Mouse (Mus musculus) heart, embryonic 12.5 days (tissue): Measurements from ENCODE around the gene Ptprt. TPM values are rescaled to one million over a fixed set of nuclear protein-coding genes. Genes with fewer than 3 reads are reported as not detected.

Experiments used
- ATAC-seq: fragments of 200-750 bp; cut with Nextera tagmentation; 2 replicates; pipeline ENCODE4 v1.8.0; 2017; ENCODE audit warnings: moderate TSS enrichment, moderate library complexity; ENCODE audit not compliant: insufficient number of reproducible peaks, low FRiP score
- H3K27ac ChIP-seq: fragments of 300-500 bp; sonication (generic); 2 replicates; pipeline ENCODE4 v1.5.1; 2016; ENCODE audit warnings: mild to moderate bottlenecking, moderate library complexity; ENCODE audit not compliant: poor library complexity, severe bottlenecking
- H3K27me3 ChIP-seq: fragments of 300-500 bp; sonication (generic); replicated peaks from 2 replicates; pipeline ENCODE4 v1.6.1; 2016; ENCODE audit warnings: mild to moderate bottlenecking, moderate library complexity
- H3K36me3 ChIP-seq: fragments of 300-500 bp; sonication (generic); 2 replicates; pipeline ENCODE4 v1.6.1; 2016; ENCODE audit warnings: mild to moderate bottlenecking, moderate library complexity
- H3K4me1 ChIP-seq: fragments of 300-500 bp; sonication (generic); replicated peaks from 2 replicates; pipeline ENCODE4 v1.6.1; 2016; ENCODE audit warnings: mild to moderate bottlenecking
- H3K4me2 ChIP-seq: fragments of 300-500 bp; sonication (generic); 2 replicates; pipeline ENCODE4 v1.6.1; 2016; ENCODE audit warnings: mild to moderate bottlenecking, moderate library complexity
- H3K4me3 ChIP-seq: fragments of 300-500 bp; sonication (generic); 2 replicates; pipeline ENCODE4 v1.5.1; 2016; ENCODE audit warnings: mild to moderate bottlenecking
- H3K9ac ChIP-seq: fragments of 300-500 bp; sonication (generic); 2 replicates; pipeline ENCODE4 v1.6.1; 2016; ENCODE audit warnings: mild to moderate bottlenecking, moderate library complexity
- H3K9me3 ChIP-seq: fragments of 300-500 bp; sonication (generic); replicated peaks from 2 replicates; pipeline ENCODE4 v1.6.1; 2016; ENCODE audit warnings: mild to moderate bottlenecking, moderate library complexity
- WGBS: fragments of 180-500 bp; shearing (Covaris S2); methylation state at CpG from one replicate; pipeline ENCODE4 v1.1.7; 2016; 5-methylcytosine and 5-hydroxymethylcytosine counted together
- polyA plus RNA-seq: library from polyadenylated mRNA; unstranded; fragments of >200 nt; fragmentation: Nextera tagmentation; extraction: Ambion mirVana; gene quantifications from 2 replicates; pipeline ENCODE4 v1.2.1, GENCODE M21; 2016

Gene Ptprt
- polyA plus RNA-seq, 1 experiment from 2014 or later, result 0.55 TPM

DNA sequence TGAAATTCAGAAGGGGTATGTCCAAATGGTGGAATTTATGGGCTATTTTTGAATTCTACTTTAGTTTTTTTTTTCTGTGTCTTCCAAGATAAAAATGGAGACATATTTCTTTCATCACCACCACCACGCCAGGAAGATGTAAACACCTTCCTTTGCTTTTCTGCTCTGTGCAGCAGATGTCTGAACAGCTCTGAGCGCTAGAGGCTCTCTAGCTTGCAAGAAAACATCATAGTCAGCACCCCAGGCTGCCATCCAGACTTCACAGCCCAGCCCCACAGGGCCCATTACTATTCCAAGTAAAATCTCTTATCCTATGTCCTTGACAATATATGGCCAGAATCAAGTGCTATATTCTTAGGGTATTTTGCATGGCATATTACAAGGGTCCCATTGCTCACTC lies 542.9 kb downstream of the Ptprt start:
- no peaks in the 10 kb centered on the region for H3K4me1 ChIP-seq
- WGBS, result 55% methylated on average over 2 of the region's 2 CpGs
- no peaks in the 10 kb centered on the region for H3K27me3 ChIP-seq
- no peaks in the 10 kb centered on the region for H3K9me3 ChIP-seq
- H3K27ac ChIP-seq, result no peak overlapping the region
- no peaks in the 10 kb centered on the region for H3K36me3 ChIP-seq
- H3K4me2 ChIP-seq, result no peak overlapping the region
- no peak for ATAC-seq
- H3K9ac ChIP-seq, result no peak overlapping the region
- no peak overlapping the region for H3K4me3 ChIP-seq

DNA sequence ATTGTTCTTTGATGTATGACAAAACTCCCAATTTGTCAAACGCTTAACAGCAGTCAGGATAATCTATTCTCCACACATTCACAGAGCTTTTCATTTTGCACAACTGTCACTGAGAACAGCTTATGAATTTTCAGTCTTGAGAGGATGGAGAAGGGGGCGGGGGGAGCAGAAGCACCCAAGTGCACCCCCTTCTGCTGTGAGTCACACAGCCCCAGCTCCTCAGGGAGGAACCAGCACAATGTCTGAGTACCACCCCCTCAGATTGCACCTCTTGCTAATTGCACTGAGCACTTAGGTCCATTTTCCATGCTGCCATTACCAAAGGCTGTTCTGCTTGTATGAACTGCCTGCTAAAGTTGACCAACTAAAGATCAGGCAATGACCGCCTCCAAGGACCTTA lies 578.6 kb downstream of the Ptprt start:
- 76% methylated on average over 3 of the region's 3 CpGs for WGBS
- no peak overlapping the region for H3K4me3 ChIP-seq
- H3K4me1 ChIP-seq, result no peaks in the 10 kb centered on the region
- no peak for ATAC-seq
- H3K27me3 ChIP-seq, result no peaks in the 10 kb centered on the region
- no peaks in the 10 kb centered on the region for H3K36me3 ChIP-seq
- no peak overlapping the region for H3K4me2 ChIP-seq
- H3K9ac ChIP-seq, result no peak overlapping the region
- H3K27ac ChIP-seq, result no peak overlapping the region
- H3K9me3 ChIP-seq, result no peaks in the 10 kb centered on the region

DNA sequence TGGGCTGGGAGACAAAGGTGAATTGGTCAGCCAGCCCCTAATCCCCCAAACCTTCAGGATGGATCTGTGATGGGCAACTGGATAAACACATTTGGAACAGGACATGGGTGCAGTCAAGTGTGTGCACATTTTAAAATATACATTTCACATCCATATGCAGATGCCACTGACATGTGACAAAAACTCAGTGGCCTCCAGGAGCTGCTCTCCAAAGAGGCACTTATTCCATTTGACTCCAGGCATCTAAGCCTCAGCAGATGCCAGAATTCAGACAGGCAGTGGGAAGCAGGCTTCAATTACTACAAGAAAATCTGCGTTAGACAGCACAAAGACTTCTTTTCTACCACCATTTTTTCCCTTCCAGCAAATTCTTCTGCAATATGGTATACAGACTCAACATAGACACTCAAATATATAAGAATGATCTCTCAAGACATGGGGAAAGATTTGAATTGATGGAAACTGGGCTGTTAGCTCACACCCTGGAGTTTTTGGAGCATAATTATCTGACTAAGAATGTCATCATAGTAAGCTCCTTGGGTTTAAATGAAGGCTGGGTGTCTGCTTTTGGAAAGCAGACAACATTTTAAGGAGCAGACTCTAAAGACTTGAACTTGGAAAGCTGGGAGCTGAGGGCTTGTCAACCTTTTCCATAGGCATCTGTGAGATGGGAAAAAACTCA lies 580.1 kb downstream of the Ptprt start:
- H3K27ac ChIP-seq, result no peak overlapping the region
- no peaks in the 10 kb centered on the region for H3K27me3 ChIP-seq
- no peaks in the 10 kb centered on the region for H3K9me3 ChIP-seq
- H3K4me3 ChIP-seq, result no peak overlapping the region
- H3K4me2 ChIP-seq, result no peak overlapping the region
- no peak for ATAC-seq
- no peaks in the 10 kb centered on the region for H3K36me3 ChIP-seq
- WGBS, result 69% methylated on average over 1 of the region's 1 CpGs
- H3K4me1 ChIP-seq, result no peaks in the 10 kb centered on the region
- H3K9ac ChIP-seq, result no peak overlapping the region

DNA sequence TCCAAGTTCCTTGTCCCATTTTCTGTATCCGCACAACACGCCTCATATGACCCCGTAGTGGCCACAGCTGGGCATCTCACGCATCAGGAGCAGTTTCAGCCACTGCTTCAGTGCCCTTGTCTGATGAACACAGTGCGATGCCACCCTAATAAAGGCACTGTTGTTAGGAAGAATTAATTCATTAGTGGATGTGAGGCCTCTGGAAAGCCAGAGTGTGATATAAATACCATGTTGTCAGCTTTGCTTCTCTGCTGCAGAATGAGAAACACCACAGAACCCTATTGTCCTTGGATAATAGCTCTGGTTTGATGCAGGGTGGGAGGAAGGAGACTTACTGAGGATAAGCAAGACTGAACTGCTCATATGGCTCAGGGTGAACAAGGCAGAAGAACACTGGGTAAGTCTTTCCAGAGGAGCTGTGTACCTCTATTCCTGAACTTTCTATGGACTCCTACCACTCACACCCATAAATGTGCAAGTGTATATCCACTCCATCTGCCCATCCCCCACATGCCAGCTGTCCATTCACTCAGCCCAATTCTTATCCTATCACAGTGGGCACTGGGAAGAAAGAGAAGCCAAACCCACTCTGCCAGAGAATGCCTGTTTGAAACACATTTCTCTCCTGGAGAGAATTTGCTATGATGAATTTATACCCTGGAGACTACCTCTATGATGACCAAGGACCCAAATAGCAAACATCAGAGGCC lies 582.2 kb downstream of the Ptprt start:
- no peaks in the 10 kb centered on the region for H3K27me3 ChIP-seq
- H3K4me1 ChIP-seq, result no peaks in the 10 kb centered on the region
- no peaks in the 10 kb centered on the region for H3K36me3 ChIP-seq
- H3K4me3 ChIP-seq, result no peak overlapping the region
- no peak overlapping the region for H3K4me2 ChIP-seq
- H3K9me3 ChIP-seq, result no peaks in the 10 kb centered on the region
- no peak overlapping the region for H3K27ac ChIP-seq
- ATAC-seq, result no peak
- WGBS, result 86% methylated on average over 5 of the region's 5 CpGs
- H3K9ac ChIP-seq, result no peak overlapping the region

DNA sequence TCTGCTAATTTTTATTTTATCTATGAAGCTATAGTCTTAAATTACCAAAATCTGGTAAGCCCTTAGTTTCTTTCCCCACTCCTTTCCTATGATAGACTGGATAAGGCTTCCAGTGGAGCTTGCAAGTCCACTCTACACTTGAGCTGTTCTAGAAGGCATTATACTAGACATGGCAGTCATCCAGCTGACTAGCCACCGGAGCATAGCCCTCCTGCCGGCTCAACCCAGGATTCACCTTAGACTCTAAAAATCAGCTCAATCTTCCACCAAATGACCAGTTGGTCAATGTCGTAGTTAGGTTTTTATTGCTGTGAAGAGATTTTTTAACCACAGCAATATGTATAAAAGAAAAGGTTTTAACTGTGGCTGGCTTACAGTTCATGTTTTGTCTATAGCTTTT lies 608.1 kb downstream of the Ptprt start:
- Histone ChIP-seq H3K4me3 (no peak overlapping the region), H3K4me2 (no peak overlapping the region), H3K9me3 (0 out of 2 replicates have a peak, but pooled peaks cover 3% of the 10 kb centered on the region), H3K27ac (no peak overlapping the region), H3K27me3 (no peaks in the 10 kb centered on the region), H3K9ac (no peak overlapping the region), H3K36me3 (no peaks in the 10 kb centered on the region), H3K4me1 (no peaks in the 10 kb centered on the region)
- 91% methylated on average over 3 of the region's 3 CpGs for WGBS
- no peak for ATAC-seq

DNA sequence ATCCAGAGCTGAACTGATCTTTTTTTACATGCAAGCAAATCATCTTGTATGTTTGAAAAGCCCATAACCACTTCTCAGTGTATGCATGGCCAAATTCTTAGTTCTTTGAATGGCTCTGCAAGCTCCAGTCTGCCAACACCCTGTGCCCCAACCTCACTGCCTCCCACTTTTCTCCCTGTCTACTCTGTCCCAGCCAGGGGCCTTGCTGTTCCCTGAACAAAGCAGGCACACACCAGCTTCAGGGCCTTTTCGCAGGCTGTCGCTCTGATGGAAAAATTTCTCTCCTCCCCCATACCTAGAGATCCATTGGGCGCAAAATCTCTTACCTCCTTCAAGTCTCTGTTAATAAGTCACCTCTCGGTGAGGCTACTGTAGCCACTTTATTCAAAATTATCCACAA lies 610.7 kb downstream of the Ptprt start:
- no peaks in the 10 kb centered on the region for H3K4me1 ChIP-seq
- H3K4me2 ChIP-seq, result no peak overlapping the region
- H3K9ac ChIP-seq, result no peak overlapping the region
- H3K27ac ChIP-seq, result no peak overlapping the region
- H3K9me3 ChIP-seq, result 0 out of 2 replicates have a peak, but pooled peaks cover 3% of the 10 kb centered on the region
- H3K4me3 ChIP-seq, result no peak overlapping the region
- no peaks in the 10 kb centered on the region for H3K27me3 ChIP-seq
- H3K36me3 ChIP-seq, result no peaks in the 10 kb centered on the region
- no peak for ATAC-seq
- 83% methylated on average over 4 of the region's 4 CpGs for WGBS

DNA sequence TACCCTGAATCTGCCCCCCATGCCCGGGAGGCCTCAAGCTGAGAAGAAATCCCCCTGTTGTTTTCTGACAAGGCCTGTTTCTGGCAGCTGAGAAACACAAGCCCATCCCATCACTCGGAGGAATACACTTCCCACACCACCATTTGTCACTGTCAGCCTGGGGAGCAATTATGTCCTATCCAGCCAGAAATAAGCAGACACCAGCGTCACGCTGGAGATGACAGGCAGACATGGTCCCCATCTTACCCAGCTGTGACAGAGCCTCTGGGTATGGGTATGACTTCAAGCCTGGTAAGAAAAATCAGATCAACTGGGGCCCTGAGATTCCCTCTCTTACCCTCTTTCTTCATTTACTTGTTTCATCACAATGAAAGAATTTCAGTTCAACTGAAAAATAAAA lies 625.3 kb downstream of the Ptprt start:
- no peaks in the 10 kb centered on the region for H3K4me1 ChIP-seq
- H3K9ac ChIP-seq, result no peak overlapping the region

DNA sequence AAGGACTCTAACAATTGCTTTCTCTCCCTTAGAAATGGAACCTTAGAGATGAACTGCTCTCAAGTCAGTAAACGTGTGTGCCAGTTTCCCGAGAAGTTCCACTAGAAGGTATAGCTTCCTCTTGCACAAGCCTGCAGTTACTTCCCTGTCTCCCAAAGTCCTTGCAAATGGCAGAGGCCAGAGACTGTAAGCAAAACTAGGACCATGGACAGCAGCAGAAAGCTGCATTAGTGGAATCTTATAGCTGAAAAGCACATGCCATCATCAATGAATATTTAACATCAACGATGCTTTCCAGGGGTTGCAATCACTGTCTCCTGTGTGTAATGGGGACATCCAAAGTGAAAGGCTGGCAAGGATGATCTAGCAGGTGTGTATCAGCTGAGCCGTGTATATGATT lies 629.3 kb downstream of the Ptprt start:
- Histone ChIP-seq H3K4me3 (no peak overlapping the region), H3K9me3 (no peaks in the 10 kb centered on the region), H3K27me3 (no peaks in the 10 kb centered on the region), H3K36me3 (no peaks in the 10 kb centered on the region), H3K9ac (no peak overlapping the region), H3K27ac (no peak overlapping the region), H3K4me1 (no peaks in the 10 kb centered on the region), H3K4me2 (no peak overlapping the region)
- WGBS, result 59% methylated on average over 4 of the region's 4 CpGs
- ATAC-seq, result no peak

More for the DNA sequence above, 625.3 kb downstream of the Ptprt start:
- H3K9me3 ChIP-seq, result no peaks in the 10 kb centered on the region
- no peak overlapping the region for H3K4me3 ChIP-seq
- no peak for ATAC-seq
- no peak overlapping the region for H3K4me2 ChIP-seq
- no peaks in the 10 kb centered on the region for H3K36me3 ChIP-seq
- no peak overlapping the region for H3K27ac ChIP-seq
- no peaks in the 10 kb centered on the region for H3K27me3 ChIP-seq
- 43% methylated on average over 4 of the region's 4 CpGs for WGBS

DNA sequence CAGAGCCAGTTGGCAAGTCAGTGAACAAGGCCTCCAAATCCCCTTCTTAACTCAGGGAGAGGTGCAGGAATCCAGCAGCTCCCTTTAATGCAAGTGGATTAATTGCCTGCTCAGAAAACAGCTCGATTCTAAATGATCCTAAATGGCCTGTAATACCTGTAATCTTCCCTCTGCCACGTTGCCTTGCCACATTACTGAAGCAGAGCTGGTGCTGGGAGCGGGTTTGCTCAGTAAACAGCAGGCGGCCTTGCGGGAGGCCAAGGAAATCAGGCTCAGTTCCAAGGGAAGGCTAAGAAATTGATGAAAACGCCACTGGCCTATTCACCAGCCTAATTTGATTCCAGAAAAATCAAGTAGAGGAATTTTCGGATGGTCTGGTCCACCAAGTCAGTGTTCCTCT lies 659.9 kb downstream of the Ptprt start:
- no peak overlapping the region for H3K27ac ChIP-seq
- no peak overlapping the region for H3K4me3 ChIP-seq
- ATAC-seq, result no peak
- H3K27me3 ChIP-seq, result no peaks in the 10 kb centered on the region
- no peaks in the 10 kb centered on the region for H3K4me1 ChIP-seq
- WGBS, result 71% methylated on average over 7 of the region's 7 CpGs
- H3K9me3 ChIP-seq, result no peaks in the 10 kb centered on the region
- H3K36me3 ChIP-seq, result no peaks in the 10 kb centered on the region
- no peak overlapping the region for H3K9ac ChIP-seq
- H3K4me2 ChIP-seq, result no peak overlapping the region

DNA sequence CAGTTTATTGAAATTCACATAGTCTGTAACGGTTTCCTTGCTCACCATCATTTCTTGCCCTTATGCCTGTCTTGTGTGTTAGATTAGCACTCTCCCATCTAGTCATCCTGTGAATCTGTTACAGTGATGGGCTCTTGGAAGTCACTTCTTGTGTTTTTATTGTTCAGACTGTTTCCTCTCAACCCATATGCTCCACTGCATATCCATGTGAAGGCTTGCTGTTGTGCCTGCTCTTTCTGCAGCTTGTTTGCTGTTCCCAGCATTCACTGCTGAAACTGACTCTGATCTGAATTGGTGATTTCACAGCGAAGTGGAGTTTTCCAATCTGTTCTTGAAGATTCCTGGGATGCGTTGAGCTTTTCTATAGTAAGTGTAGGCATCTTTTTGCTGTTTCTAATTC lies 678.6 kb downstream of the Ptprt start:
- ATAC-seq, result no peak
- Histone ChIP-seq H3K4me2 (no peak overlapping the region), H3K27ac (no peak overlapping the region), H3K9ac (no peak overlapping the region), H3K4me3 (no peak overlapping the region), H3K36me3 (no peaks in the 10 kb centered on the region), H3K27me3 (no peaks in the 10 kb centered on the region), H3K9me3 (no peaks in the 10 kb centered on the region), H3K4me1 (no peaks in the 10 kb centered on the region)
- 67% methylated on average over 3 of the region's 3 CpGs for WGBS

DNA sequence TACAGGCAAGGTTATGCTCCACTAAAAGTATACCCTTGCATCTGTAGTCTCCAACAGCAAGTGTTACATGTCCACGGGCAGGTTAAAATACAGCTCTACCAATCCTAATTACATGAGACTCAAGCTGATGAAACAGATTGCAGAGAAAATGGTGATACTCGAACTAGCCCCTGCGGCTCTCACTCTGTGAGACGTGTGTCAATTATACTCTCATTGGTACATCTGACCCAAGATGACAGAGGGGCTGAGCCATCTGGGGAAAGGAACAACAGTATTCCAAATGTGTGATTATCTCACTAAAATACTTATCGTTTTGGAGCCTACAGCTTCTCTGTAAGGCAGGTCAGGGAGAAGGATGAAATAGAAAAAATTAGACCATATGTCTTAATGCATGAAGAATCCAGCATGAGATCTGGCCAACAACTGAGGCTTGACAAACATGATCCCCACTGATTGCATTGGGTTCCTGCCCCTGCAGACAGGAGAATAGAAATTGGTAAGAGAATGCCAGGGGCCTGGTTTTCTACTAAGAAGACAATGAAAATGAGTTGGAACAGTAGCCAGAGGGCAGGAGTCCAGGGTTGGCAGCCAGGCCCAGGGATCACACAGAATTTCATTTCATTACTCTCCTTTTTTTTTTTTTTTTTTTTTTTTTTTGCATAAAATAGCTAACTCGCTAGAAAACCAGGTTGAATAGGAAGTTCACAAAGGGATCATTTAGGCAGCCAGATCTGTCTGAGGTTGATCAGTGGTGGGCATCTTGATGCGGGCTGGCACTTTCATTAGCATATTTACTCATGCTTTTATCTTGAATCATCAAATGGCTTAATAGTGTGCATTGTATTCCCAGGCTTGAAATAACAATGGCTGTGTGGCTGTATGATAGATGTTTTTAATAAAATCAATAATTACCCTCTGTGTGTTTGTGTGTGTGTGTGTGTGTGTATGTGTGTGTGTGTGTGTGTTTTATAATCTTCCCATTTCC lies 699.5 kb downstream of the Ptprt start:
- WGBS, result 79% methylated on average over 7 of the region's 7 CpGs
- Histone ChIP-seq H3K4me1 (no peaks in the 10 kb centered on the region), H3K27ac (no peak overlapping the region), H3K9ac (no peak overlapping the region), H3K9me3 (no peaks in the 10 kb centered on the region), H3K4me2 (no peak overlapping the region), H3K4me3 (no peak overlapping the region), H3K27me3 (no peaks in the 10 kb centered on the region), H3K36me3 (no peaks in the 10 kb centered on the region)
- ATAC-seq, result no peak
